Mouse (Mus musculus): ENCODE results near the gene Kif5c.

The Kif5c gene

GRCm38 (mm10) chr2:49789504-49789903 lies 170.4 kb downstream of the Kif5c start:
- no peak for DNase-seq (ENCODE audit: low read depth)

- DNase-seq (ENCODE audit: low read depth), result no peak
Observed at GRCm38 (mm10) chr2:49797444-49798143, 178.5 kb downstream of the Kif5c start.

GRCm38 (mm10) chr2:49804448-49804847 lies 185.3 kb downstream of the Kif5c start:
- DNase-seq (ENCODE audit: low read depth), result no peak

GRCm38 (mm10) chr2:49805736-49806371 lies 186.8 kb downstream of the Kif5c start:
- no peak for DNase-seq (ENCODE audit: low read depth)

- no peak for DNase-seq (ENCODE audit: low read depth)
Observed at GRCm38 (mm10) chr2:49809496-49809895, 190.4 kb downstream of the Kif5c start.

GRCm38 (mm10) chr2:49811420-49811819 lies 192.3 kb downstream of the Kif5c start:
- DNase-seq (ENCODE audit: low read depth), result no peak

- no peak for DNase-seq (ENCODE audit: low read depth)
Observed at GRCm38 (mm10) chr2:49811871-49812363, 192.8 kb downstream of the Kif5c start.

- DNase-seq (ENCODE audit: low read depth), result no peak
Observed at GRCm38 (mm10) chr2:49813151-49813550, 194.1 kb downstream of the Kif5c start.

GRCm38 (mm10) chr2:49814011-49814410 lies 194.9 kb downstream of the Kif5c start:
- no peak for DNase-seq (ENCODE audit: low read depth)

- no peak for DNase-seq (ENCODE audit: low read depth)
Observed at GRCm38 (mm10) chr2:49815696-49816320, 196.7 kb downstream of the Kif5c start.

GRCm38 (mm10) chr2:49816549-49816948 lies 197.5 kb downstream of the Kif5c start:
- no peak for DNase-seq (ENCODE audit: low read depth)

GRCm38 (mm10) chr2:49817151-49817550 lies 198.1 kb downstream of the Kif5c start:
- DNase-seq (ENCODE audit: low read depth), result no peak

- DNase-seq (ENCODE audit: low read depth), result no peak
Observed at GRCm38 (mm10) chr2:49818126-49818525, 199.0 kb downstream of the Kif5c start.

GRCm38 (mm10) chr2:49822312-49822711 lies 203.2 kb downstream of the Kif5c start:
- no peak for DNase-seq (ENCODE audit: low read depth)
